Mouse (Mus musculus): ENCODE data around the gene Nt5dc3.

DNA sequence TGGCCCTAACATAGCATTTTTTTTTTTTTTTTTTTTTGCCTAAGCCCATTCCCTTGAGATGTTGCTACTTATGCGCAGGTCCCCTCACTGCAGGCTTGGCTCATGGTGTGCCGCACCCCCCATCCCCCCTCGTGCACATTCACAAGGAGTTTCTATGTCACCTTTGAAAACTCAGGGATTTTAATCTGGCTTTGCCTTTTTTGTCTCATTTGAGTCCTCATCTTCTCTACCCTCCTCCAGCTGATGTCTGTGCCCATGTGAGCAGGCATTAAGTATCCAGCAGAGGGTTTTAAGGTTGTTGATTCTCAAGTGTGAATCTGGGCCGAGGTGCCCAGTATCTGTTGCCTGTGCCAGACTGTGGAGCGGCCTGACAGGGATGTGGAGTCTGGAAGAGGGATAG is 2.8 kb downstream of the Nt5dc3 start:
- TF ChIP-seq CHD2 (IDR thresholded peaks at IDR 0.05; ENCODE audit: low read depth, low read length) (no peak), ZC3H11A (IDR thresholded peaks at IDR 0.05; ENCODE audit: borderline replicate concordance, low read depth, low read length) (no peak), HCFC1 (IDR thresholded peaks at IDR 0.05; ENCODE audit: borderline replicate concordance, insufficient read depth, low read length) (no peak), ZNF384 (IDR thresholded peaks at IDR 0.05; ENCODE audit: low read depth, low read length) (no peak)
